Mouse (Mus musculus): ENCODE results near the gene Retreg3. TPM values are rescaled to one million over a fixed set of nuclear protein-coding genes. Genes with fewer than 3 reads are reported as not detected.

Retreg3 gene
- polyA plus RNA-seq, 2 experiments: 11.3 to 53.6 TPM

DNA sequence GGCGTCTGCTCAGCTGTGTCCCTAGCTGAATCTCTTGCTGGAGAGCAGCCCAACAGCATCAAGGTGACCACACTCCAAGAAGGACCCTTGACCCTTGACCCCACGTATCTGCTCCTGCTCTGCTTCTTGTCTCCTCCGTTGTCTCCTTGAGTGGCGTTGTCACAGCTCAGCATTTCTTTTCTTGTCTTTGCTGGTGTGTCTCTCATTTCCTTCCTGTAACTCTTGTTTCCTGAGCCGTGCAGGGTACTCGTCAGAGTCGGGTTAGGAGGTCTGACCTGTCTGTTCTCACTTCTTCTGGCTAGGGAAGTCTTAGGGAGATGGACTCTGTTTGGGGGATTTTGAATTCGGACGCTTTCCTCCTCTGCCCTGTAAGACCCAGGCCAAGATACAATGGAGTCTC lies 73.3 kb downstream of the Retreg3 start:
- ATAC-seq (ENCODE audit: low FRiP score, low read depth) (no peak), DNase-seq (ENCODE audit: low spot score) (no peak)
- no peak overlapping the region for H3K4me2 ChIP-seq (replicated peaks; ENCODE audit: low read depth, low read length, severe bottlenecking)
- H3K9ac ChIP-seq (ENCODE audit: low read depth, low read length, severe bottlenecking): no peak overlapping the region
- no peak for TF ChIP-seq POLR2A (IDR thresholded peaks at IDR 0.05; ENCODE audit: borderline replicate concordance, extremely low read depth, insufficient read depth, insufficient read length)
- no peaks in the 10 kb centered on the region for H3K4me1 ChIP-seq (ENCODE audit: control insufficient read depth, insufficient read depth, low read length)
- H3K27me3 ChIP-seq (ENCODE audit: control insufficient read depth, insufficient read depth, low read length): no peaks in the 10 kb centered on the region
- WGBS: 81% methylated on average over 9 of the region's 9 CpGs
- no peaks in the 10 kb centered on the region for H3K9me3 ChIP-seq (ENCODE audit: control insufficient read depth, low read length)
- no peak overlapping the region for H3K4me3 ChIP-seq (replicated peaks; ENCODE audit: low read length)
- H3K27ac ChIP-seq (replicated peaks; ENCODE audit: low read depth, low read length): no peak overlapping the region
- peaks cover 90% of the 10 kb centered on the region for H3K36me3 ChIP-seq (ENCODE audit: control insufficient read depth, insufficient read depth, low read length)

Small RNA genes within 50 kb of the gene (microRNA-seq; reads per million reads assigned to microRNA genes)
- not detected for gene Gm27626

Other genes with a start within 250 kb of the Retreg3 start
- 56.1 and 66.2 TPM in 2 replicates for gene Stat3, start 180.4 kb downstream of the Retreg3 start, polyA plus RNA-seq (2012; rRNA removed)
- gene Stat3, start 180.4 kb downstream of the Retreg3 start, polyA plus RNA-seq (2014; fragmentation: Nextera tagmentation; extraction: Ambion mirVana): 63.0 and 65.9 TPM in 2 replicates
- 81.3 and 96.8 TPM in 2 replicates for gene Cavin1, start 149.0 kb downstream of the Retreg3 start, polyA plus RNA-seq (2012; rRNA removed)
- gene Cavin1, start 149.0 kb downstream of the Retreg3 start, polyA plus RNA-seq (2014; fragmentation: Nextera tagmentation; extraction: Ambion mirVana): 128 and 135 TPM in 2 replicates
- 60.9 and 72.8 TPM in 2 replicates for gene Atp6v0a1, start 110.4 kb downstream of the Retreg3 start, polyA plus RNA-seq (2012; rRNA removed)
- 31.8 and 32.7 TPM in 2 replicates for gene Atp6v0a1, start 110.4 kb downstream of the Retreg3 start, polyA plus RNA-seq (2014; fragmentation: Nextera tagmentation; extraction: Ambion mirVana)
- 12.8 and 18.5 TPM in 2 replicates for gene Naglu, start 49.9 kb downstream of the Retreg3 start, polyA plus RNA-seq (2012; rRNA removed)
- 9.8 and 10.3 TPM in 2 replicates for gene Naglu, start 49.9 kb downstream of the Retreg3 start, polyA plus RNA-seq (2014; fragmentation: Nextera tagmentation; extraction: Ambion mirVana)
- 0.23 and 0.42 TPM in 2 replicates for gene Hsd17b1, start 41.5 kb downstream of the Retreg3 start, polyA plus RNA-seq (2012; rRNA removed)
- gene Hsd17b1, start 41.5 kb downstream of the Retreg3 start, polyA plus RNA-seq (2014; fragmentation: Nextera tagmentation; extraction: Ambion mirVana): not detected in 2 replicates
- gene Coasy, start 37.3 kb downstream of the Retreg3 start, polyA plus RNA-seq (2012; rRNA removed): 49.1 and 64.3 TPM in 2 replicates
- 41.9 and 43.3 TPM in 2 replicates for gene Coasy, start 37.3 kb downstream of the Retreg3 start, polyA plus RNA-seq (2014; fragmentation: Nextera tagmentation; extraction: Ambion mirVana)
- gene Mlx, start 32.6 kb downstream of the Retreg3 start, polyA plus RNA-seq (2012; rRNA removed): 40.2 and 61.6 TPM in 2 replicates
- 42.4 and 44.4 TPM in 2 replicates for gene Mlx, start 32.6 kb downstream of the Retreg3 start, polyA plus RNA-seq (2014; fragmentation: Nextera tagmentation; extraction: Ambion mirVana)
- 15.7 and 24.3 TPM in 2 replicates for gene Psmc3ip, start 24.5 kb downstream of the Retreg3 start, polyA plus RNA-seq (2012; rRNA removed)
- 32.9 and 36.5 TPM in 2 replicates for gene Psmc3ip, start 24.5 kb downstream of the Retreg3 start, polyA plus RNA-seq (2014; fragmentation: Nextera tagmentation; extraction: Ambion mirVana)
- 32.4 and 36.8 TPM in 2 replicates for gene Tubg1, start within 50 bp of the Retreg3 start, polyA plus RNA-seq (2012; rRNA removed)
- gene Tubg1, start within 50 bp of the Retreg3 start, polyA plus RNA-seq (2014; fragmentation: Nextera tagmentation; extraction: Ambion mirVana): 52.5 and 52.7 TPM in 2 replicates
- gene Tubg2, start 36.0 kb upstream of the Retreg3 start, polyA plus RNA-seq (2012; rRNA removed): 6.2 and 7.3 TPM in 2 replicates
- gene Tubg2, start 36.0 kb upstream of the Retreg3 start, polyA plus RNA-seq (2014; fragmentation: Nextera tagmentation; extraction: Ambion mirVana): 7.1 and 8.0 TPM in 2 replicates
- 1.5 and 2.1 TPM in 2 replicates for gene Cntnap1, start 50.6 kb upstream of the Retreg3 start, polyA plus RNA-seq (2012; rRNA removed)
- gene Cntnap1, start 50.6 kb upstream of the Retreg3 start, polyA plus RNA-seq (2014; fragmentation: Nextera tagmentation; extraction: Ambion mirVana): 0.56 and 0.64 TPM in 2 replicates
- gene Plekhh3, start 51.5 kb upstream of the Retreg3 start, polyA plus RNA-seq (2012; rRNA removed): 17.4 and 20.6 TPM in 2 replicates
- gene Plekhh3, start 51.5 kb upstream of the Retreg3 start, polyA plus RNA-seq (2014; fragmentation: Nextera tagmentation; extraction: Ambion mirVana): 19.6 and 20.5 TPM in 2 replicates
- 0.09 and 0.17 TPM in 2 replicates for gene Ccr10, start 55.5 kb upstream of the Retreg3 start, polyA plus RNA-seq (2012; rRNA removed)
- gene Ccr10, start 55.5 kb upstream of the Retreg3 start, polyA plus RNA-seq (2014; fragmentation: Nextera tagmentation; extraction: Ambion mirVana): 0.11 and 0.41 TPM in 2 replicates
- 28.3 and 28.4 TPM in 2 replicates for gene Ezh1, start 106.6 kb upstream of the Retreg3 start, polyA plus RNA-seq (2012; rRNA removed)
- 14.4 and 17.0 TPM in 2 replicates for gene Ezh1, start 106.6 kb upstream of the Retreg3 start, polyA plus RNA-seq (2014; fragmentation: Nextera tagmentation; extraction: Ambion mirVana)
- gene Ramp2, start 126.1 kb upstream of the Retreg3 start, polyA plus RNA-seq (2012; rRNA removed): 89.4 and 108 TPM in 2 replicates
- gene Ramp2, start 126.1 kb upstream of the Retreg3 start, polyA plus RNA-seq (2014; fragmentation: Nextera tagmentation; extraction: Ambion mirVana): 98.9 and 104 TPM in 2 replicates
- gene Vps25, start 133.8 kb upstream of the Retreg3 start, polyA plus RNA-seq (2012; rRNA removed): 70.3 and 71.7 TPM in 2 replicates
- 120 and 124 TPM in 2 replicates for gene Vps25, start 133.8 kb upstream of the Retreg3 start, polyA plus RNA-seq (2014; fragmentation: Nextera tagmentation; extraction: Ambion mirVana)
- gene Wnk4, start 140.7 kb upstream of the Retreg3 start, polyA plus RNA-seq (2012; rRNA removed): 14.9 and 18.4 TPM in 2 replicates
- gene Wnk4, start 140.7 kb upstream of the Retreg3 start, polyA plus RNA-seq (2014; fragmentation: Nextera tagmentation; extraction: Ambion mirVana): 9.9 and 10.7 TPM in 2 replicates
- gene Cntd1, start 159.1 kb upstream of the Retreg3 start, polyA plus RNA-seq (2012; rRNA removed): 1.1 and 1.6 TPM in 2 replicates
- gene Cntd1, start 159.1 kb upstream of the Retreg3 start, polyA plus RNA-seq (2014; fragmentation: Nextera tagmentation; extraction: Ambion mirVana): 0.61 and 0.93 TPM in 2 replicates
- gene Coa3, start 159.2 kb upstream of the Retreg3 start, polyA plus RNA-seq (2012; rRNA removed): 110 and 183 TPM in 2 replicates
- gene Coa3, start 159.2 kb upstream of the Retreg3 start, polyA plus RNA-seq (2014; fragmentation: Nextera tagmentation; extraction: Ambion mirVana): 182 and 187 TPM in 2 replicates
- 86.5 and 100 TPM in 2 replicates for gene Becn1, start 182.4 kb upstream of the Retreg3 start, polyA plus RNA-seq (2012; rRNA removed)
- 118 and 135 TPM in 2 replicates for gene Becn1, start 182.4 kb upstream of the Retreg3 start, polyA plus RNA-seq (2014; fragmentation: Nextera tagmentation; extraction: Ambion mirVana)
- gene Psme3, start 196.3 kb upstream of the Retreg3 start, polyA plus RNA-seq (2012; rRNA removed): 128 and 142 TPM in 2 replicates
- 105 TPM in 2 replicates for gene Psme3, start 196.3 kb upstream of the Retreg3 start, polyA plus RNA-seq (2014; fragmentation: Nextera tagmentation; extraction: Ambion mirVana)
- 6.2 and 8.2 TPM in 2 replicates for gene Aoc2, start 205.2 kb upstream of the Retreg3 start, polyA plus RNA-seq (2012; rRNA removed)
- gene Aoc2, start 205.2 kb upstream of the Retreg3 start, polyA plus RNA-seq (2014; fragmentation: Nextera tagmentation; extraction: Ambion mirVana): 0.84 and 0.86 TPM in 2 replicates
- 3.1 TPM in 2 replicates for gene Aoc3, start 210.7 kb upstream of the Retreg3 start, polyA plus RNA-seq (2012; rRNA removed)
- gene Aoc3, start 210.7 kb upstream of the Retreg3 start, polyA plus RNA-seq (2014; fragmentation: Nextera tagmentation; extraction: Ambion mirVana): 0.68 and 1.0 TPM in 2 replicates
- gene G6pc, start 247.7 kb upstream of the Retreg3 start, polyA plus RNA-seq (2012; rRNA removed): not detected in 2 replicates
- not detected in 2 replicates for gene G6pc, start 247.7 kb upstream of the Retreg3 start, polyA plus RNA-seq (2014; fragmentation: Nextera tagmentation; extraction: Ambion mirVana)

Data from limb, embryonic 14.5 days (tissue).